Mouse (Mus musculus) intestine, embryonic 14.5 days (tissue): ENCODE data around the gene Mansc1. TPM values are rescaled to one million over a fixed set of nuclear protein-coding genes. Genes with fewer than 3 reads are reported as not detected.

Experiments used
- ATAC-seq: fragments of 200-750 bp; cut with Nextera tagmentation; replicated peaks from 2 replicates; pipeline ENCODE4 v1.8.0; 2017; ENCODE audit warnings: low read depth, moderate number of reproducible peaks, moderate TSS enrichment, moderate library complexity; ENCODE audit not compliant: low FRiP score, low TSS enrichment
- DNase-seq: peaks from one replicate; pipeline ENCODE4 v3.0.0-alpha.2; 2018; ENCODE audit warnings: low spot score
- H3K27ac ChIP-seq: fragments of 300-500 bp; sonication (generic); 2 replicates; pipeline ENCODE4 v1.5.1; 2014; ENCODE audit warnings: low read depth, mild to moderate bottlenecking, control low read depth
- H3K27me3 ChIP-seq: fragments of 300-500 bp; sonication (generic); replicated peaks from 2 replicates; pipeline ENCODE4 v1.6.1; 2014; ENCODE audit warnings: low read length, control low read depth; ENCODE audit not compliant: control insufficient read depth, insufficient read depth
- H3K36me3 ChIP-seq: fragments of 300-500 bp; sonication (generic); 2 replicates; pipeline ENCODE4 v1.6.1; 2014; ENCODE audit warnings: low read length, control low read depth; ENCODE audit not compliant: control insufficient read depth, insufficient read depth
- H3K4me1 ChIP-seq: fragments of 300-500 bp; sonication (generic); replicated peaks from 2 replicates; pipeline ENCODE4 v1.6.1; 2014; ENCODE audit warnings: low read length, control low read depth, mixed read lengths; ENCODE audit not compliant: control insufficient read depth, insufficient read depth
- H3K4me2 ChIP-seq: fragments of 300-500 bp; sonication (generic); 2 replicates; pipeline ENCODE4 v1.6.1; 2014; ENCODE audit warnings: low read length
- H3K4me3 ChIP-seq: fragments of 300-500 bp; sonication (generic); 2 replicates; pipeline ENCODE4 v1.5.1; 2014; ENCODE audit warnings: low read depth, low read length, control low read depth, mixed read lengths
- H3K9ac ChIP-seq: fragments of 300-500 bp; sonication (generic); 2 replicates; pipeline ENCODE4 v1.6.1; 2014; ENCODE audit warnings: mild to moderate bottlenecking, low read length
- H3K9me3 ChIP-seq: fragments of 300-500 bp; sonication (generic); 2 replicates; pipeline ENCODE4 v1.6.1; 2016; ENCODE audit warnings: low read length, control low read depth; ENCODE audit not compliant: control insufficient read depth
- WGBS: fragments of 180-500 bp; shearing (Covaris S2); extraction: QIAGEN DNeasy Blood & Tissue Kit; methylation state at CpG from one replicate; pipeline ENCODE4 v1.1.7; 2014; 5-methylcytosine and 5-hydroxymethylcytosine counted together
- polyA plus RNA-seq: library from polyadenylated mRNA; unstranded; fragments of >200 nt; fragmentation: Nextera tagmentation; extraction: Ambion mirVana; gene quantifications from 2 replicates; pipeline ENCODE4 v1.2.1, GENCODE M21; 2014

Mansc1 gene
- polyA plus RNA-seq, 1 experiment from 2014 or later, result 6.2 TPM

DNA sequence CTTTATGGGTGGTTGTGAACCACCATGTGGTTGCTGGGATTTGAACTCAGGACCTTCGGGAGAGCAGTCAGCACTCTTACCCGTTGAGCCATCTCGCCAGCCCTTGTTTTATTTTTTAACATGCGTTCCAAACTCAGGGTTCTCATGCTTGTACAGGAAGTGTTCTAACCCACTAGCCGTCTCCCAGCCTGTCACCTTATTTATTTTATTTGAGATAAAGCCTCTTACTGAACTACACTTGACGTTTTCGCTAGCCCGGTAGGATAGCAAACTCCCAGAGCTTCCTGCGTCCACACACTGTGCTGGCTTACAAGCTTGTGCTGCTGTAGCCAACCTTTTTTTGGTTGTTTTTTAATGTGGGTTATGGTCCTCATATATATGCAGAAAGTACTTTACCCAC is 33.5 kb upstream of the Mansc1 start:
- no peaks in the 10 kb centered on the region for H3K36me3 ChIP-seq
- no peaks in the 10 kb centered on the region for H3K27me3 ChIP-seq
- DNase-seq (no peak), ATAC-seq (no peak)
- 62% methylated on average over 9 of the region's 9 CpGs for WGBS
- H3K4me2 ChIP-seq, result no peak overlapping the region
- H3K4me3 ChIP-seq, result no peak overlapping the region
- no peaks in the 10 kb centered on the region for H3K4me1 ChIP-seq
- no peak overlapping the region for H3K27ac ChIP-seq
- H3K9me3 ChIP-seq, result no peaks in the 10 kb centered on the region
- no peak overlapping the region for H3K9ac ChIP-seq

DNA sequence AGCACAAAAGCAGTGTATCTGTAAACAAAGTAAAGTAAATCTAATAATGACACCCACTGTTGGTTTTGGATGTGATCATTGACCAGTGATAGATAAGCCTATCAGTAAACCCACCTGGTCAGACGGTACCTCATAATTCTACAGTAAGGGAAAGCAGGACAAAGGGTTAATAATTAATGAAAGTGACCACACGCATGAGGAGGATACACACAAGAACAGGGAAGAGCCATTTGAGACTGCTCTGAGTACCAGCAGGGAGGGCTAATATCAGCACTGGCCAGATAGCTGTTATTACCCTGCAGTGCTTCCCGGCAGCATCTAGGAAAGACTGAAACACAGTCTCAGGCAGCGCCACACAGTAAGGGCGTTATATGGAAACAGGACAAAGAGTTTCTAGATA is 32.3 kb upstream of the Mansc1 start:
- ATAC-seq (peak; percentile 75), DNase-seq (no peak)
- Histone ChIP-seq H3K27me3 (no peaks in the 10 kb centered on the region), H3K9me3 (no peaks in the 10 kb centered on the region), H3K9ac (no peak overlapping the region), H3K4me3 (no peak overlapping the region), H3K36me3 (no peaks in the 10 kb centered on the region), H3K4me2 (no peak overlapping the region), H3K4me1 (no peaks in the 10 kb centered on the region), H3K27ac (no peak overlapping the region)
- 55% methylated on average over 5 of the region's 5 CpGs for WGBS

DNA sequence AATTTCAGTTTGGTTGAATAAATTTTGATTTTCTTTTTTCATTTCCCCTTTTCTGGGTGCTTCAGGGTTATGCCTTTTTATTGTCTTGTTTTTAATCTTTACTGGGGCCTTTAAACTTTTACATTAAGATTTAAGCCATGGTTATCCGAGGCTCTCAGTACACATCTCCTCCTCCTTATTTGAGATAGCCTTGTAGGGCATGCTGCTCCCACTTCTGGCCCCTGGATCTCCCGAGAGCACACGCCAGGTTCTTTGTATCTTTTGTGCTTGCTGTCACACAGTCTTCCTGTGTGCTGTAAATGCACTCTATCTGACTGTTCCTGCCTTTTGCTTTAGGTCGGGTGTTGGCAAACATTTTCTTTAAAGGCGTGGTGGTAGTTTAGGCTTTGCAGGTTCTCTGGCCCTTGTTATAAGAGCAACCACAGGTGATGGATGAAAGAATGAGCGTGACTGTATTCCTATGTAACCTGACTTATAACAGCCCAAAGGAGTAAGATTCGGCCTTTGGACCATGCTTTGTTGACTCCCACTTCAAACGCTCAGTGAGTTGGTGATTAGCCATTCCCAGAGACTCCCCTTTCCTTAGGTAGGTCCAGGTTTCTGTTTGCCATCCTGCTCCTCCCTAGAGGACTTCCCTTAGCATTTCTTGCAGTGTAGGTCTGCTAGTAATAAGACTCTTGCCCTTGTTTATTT is 28.6 kb upstream of the Mansc1 start:
- ATAC-seq, result peak; percentile 59; the same call in 1 of the 2 replicates
- H3K36me3 ChIP-seq, result no peaks in the 10 kb centered on the region
- H3K9me3 ChIP-seq, result no peaks in the 10 kb centered on the region
- H3K4me3 ChIP-seq, result no peak overlapping the region
- H3K27ac ChIP-seq, result no peak overlapping the region
- 72% methylated on average over 8 of the region's 8 CpGs for WGBS
- no peaks in the 10 kb centered on the region for H3K4me1 ChIP-seq
- no peak overlapping the region for H3K9ac ChIP-seq
- no peak overlapping the region for H3K4me2 ChIP-seq
- no peaks in the 10 kb centered on the region for H3K27me3 ChIP-seq
- DNase-seq, result peak; percentile 59

DNA sequence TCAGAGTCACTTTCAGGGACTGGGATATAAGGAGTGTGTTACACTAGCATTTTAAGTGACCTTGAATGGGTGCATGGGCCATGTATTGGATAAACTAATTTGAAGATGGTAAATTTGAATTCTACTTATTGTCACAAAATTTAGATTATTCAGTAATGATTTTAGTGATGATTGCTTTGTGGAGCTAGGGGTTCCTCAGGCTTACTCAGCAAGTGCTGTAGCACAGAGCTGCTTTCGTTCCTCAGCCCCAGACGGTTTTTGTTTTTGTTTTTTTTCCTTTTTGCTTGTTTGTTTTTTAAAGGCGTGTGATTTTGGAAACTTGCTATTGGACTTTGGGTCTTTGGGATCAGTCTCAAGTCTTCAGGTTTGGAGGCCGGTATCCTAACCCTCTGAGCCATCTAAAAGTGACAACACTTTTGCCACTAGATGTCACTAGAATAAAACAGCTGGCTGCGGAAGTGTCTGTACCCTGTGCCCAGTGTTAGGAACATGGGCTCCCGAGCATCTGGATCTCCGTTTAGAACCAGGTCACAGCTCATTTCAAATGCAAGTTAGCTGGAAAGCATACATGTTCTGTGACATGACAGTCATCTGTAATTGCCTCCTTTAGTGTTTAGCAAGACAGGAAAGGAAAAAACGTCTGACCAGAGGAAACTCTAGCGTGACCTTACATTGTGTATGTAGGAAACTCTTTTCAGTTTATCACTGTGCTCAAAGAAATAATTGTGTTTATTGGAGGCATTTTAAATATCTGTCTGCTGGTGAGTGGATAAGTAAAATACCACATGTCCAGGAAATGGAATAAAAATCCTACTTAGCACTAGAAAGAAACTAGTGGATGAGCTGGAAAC is 27.0 kb upstream of the Mansc1 start:
- H3K9me3 ChIP-seq, result no peaks in the 10 kb centered on the region

DNA sequence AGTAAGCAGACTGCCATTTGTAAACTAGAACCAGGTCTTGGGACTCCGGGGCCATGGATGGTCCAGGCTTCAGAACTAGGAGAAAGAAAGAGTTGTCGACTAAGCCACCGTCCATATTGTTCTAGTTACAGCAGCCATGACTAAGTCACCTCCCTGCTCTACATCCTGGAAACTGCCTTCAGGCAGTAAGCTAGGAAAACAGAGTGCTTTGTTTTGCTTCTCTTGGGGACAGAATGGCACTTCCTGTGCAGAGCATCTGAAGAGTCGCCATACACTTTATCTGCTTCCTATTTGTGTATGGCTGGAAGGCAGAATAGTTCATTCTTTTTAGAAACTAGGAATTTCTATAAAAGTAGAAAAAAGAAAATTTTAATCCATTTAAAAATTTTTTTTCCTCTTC is 24.2 kb upstream of the Mansc1 start:
- no peaks in the 10 kb centered on the region for H3K27me3 ChIP-seq
- DNase-seq (no peak), ATAC-seq (no peak)
- H3K4me2 ChIP-seq, result no peak overlapping the region
- no peaks in the 10 kb centered on the region for H3K36me3 ChIP-seq
- no peak overlapping the region for H3K27ac ChIP-seq
- H3K4me3 ChIP-seq, result no peak overlapping the region
- H3K9ac ChIP-seq, result no peak overlapping the region
- 78% methylated on average over 4 of the region's 4 CpGs for WGBS
- H3K9me3 ChIP-seq, result no peaks in the 10 kb centered on the region
- H3K4me1 ChIP-seq, result no peaks in the 10 kb centered on the region

More for the DNA sequence above, 27.0 kb upstream of the Mansc1 start:
- Histone ChIP-seq H3K9ac (no peak overlapping the region), H3K4me3 (no peak overlapping the region), H3K27me3 (no peaks in the 10 kb centered on the region), H3K27ac (no peak overlapping the region), H3K36me3 (no peaks in the 10 kb centered on the region), H3K4me2 (0 out of 2 replicates have a peak overlapping the region, but pooled peaks have one; percentile 11), H3K4me1 (no peaks in the 10 kb centered on the region)
- peak; percentile 67 for DNase-seq
- 20% methylated on average over 9 of the region's 9 CpGs for WGBS
- ATAC-seq, result peak; percentile 77

DNA sequence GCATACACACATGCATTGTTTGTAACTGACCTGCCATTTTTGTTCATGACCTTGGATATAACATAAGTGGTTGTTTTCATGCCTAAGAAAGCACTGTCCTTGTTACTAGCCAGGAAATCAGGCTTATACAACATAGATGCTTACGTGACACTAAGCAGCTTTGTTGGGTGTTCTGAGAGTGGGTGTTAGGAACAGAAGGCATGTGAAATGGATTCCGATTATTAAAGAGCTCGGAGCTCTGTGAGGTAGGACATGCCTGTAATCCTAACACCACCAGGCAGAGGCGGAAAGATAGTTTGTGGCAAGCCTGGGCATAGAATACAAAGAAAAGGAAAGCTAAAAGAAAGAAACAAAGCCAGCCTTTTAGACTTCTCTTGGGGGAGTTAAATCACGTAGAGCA is 16.1 kb upstream of the Mansc1 start:
- 0 out of 2 replicates have a peak, but pooled peaks cover 3% of the 10 kb centered on the region for H3K36me3 ChIP-seq
- ATAC-seq (no peak), DNase-seq (no peak)
- no peak overlapping the region for H3K4me3 ChIP-seq
- no peak overlapping the region for H3K9ac ChIP-seq
- no peaks in the 10 kb centered on the region for H3K4me1 ChIP-seq
- no peaks in the 10 kb centered on the region for H3K9me3 ChIP-seq
- no peak overlapping the region for H3K27ac ChIP-seq
- H3K27me3 ChIP-seq, result no peaks in the 10 kb centered on the region
- H3K4me2 ChIP-seq, result no peak overlapping the region
- 76% methylated on average over 5 of the region's 5 CpGs for WGBS

DNA sequence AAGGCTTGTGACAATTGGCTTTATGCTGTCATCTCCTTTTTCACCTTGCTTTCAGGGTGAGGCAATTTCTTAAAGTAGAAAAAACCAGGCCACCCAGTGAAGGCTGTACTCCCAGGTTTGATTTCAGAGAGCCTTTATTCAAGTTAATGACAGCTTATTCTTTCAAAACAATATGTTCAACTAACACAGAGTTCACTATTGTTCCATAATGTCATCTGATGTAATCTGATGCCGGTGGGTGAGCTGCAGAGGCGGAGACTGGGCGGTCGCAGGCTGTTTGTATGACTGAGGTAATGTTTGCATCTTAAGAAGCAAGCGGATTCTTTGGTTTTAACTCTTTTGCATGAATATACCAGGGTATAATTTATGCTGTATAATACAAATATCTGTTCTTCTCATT is 15.3 kb upstream of the Mansc1 start:
- H3K27me3 ChIP-seq, result no peaks in the 10 kb centered on the region
- no peak overlapping the region for H3K4me2 ChIP-seq
- H3K4me3 ChIP-seq, result no peak overlapping the region
- 0 out of 2 replicates have a peak, but pooled peaks cover 3% of the 10 kb centered on the region for H3K36me3 ChIP-seq
- H3K9ac ChIP-seq, result no peak overlapping the region
- DNase-seq (no peak), ATAC-seq (no peak)
- H3K27ac ChIP-seq, result no peak overlapping the region
- H3K9me3 ChIP-seq, result no peaks in the 10 kb centered on the region
- 29% methylated on average over 5 of the region's 5 CpGs for WGBS
- H3K4me1 ChIP-seq, result no peaks in the 10 kb centered on the region

DNA sequence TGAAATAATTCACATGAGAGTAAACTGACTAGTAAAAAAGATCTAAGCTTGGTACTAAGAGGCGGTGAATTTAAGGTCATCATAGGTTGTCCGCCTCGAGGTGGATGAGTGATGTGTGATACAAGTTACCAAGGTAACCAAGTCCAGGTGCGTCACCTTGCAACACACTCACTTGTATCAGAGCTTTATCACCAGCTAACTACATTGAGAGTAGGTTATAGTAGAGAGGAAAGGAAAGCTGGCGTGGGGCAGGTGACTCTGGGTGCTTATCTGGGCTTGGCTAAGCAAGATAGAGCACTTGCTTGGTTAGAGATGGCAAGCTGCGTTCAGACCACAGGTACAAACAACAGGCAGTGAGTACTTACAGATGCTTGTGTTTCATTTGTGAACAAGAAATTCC is 14.5 kb upstream of the Mansc1 start:
- Histone ChIP-seq H3K27ac (no peak overlapping the region), H3K9me3 (no peaks in the 10 kb centered on the region), H3K36me3 (0 out of 2 replicates have a peak, but pooled peaks cover 3% of the 10 kb centered on the region), H3K4me3 (no peak overlapping the region), H3K4me1 (no peaks in the 10 kb centered on the region), H3K27me3 (no peaks in the 10 kb centered on the region), H3K9ac (no peak overlapping the region), H3K4me2 (no peak overlapping the region)
- DNase-seq (no peak), ATAC-seq (no peak)
- WGBS, result 88% methylated on average over 6 of the region's 6 CpGs
